Mouse (Mus musculus): ENCODE data around the gene Ppm1h. TPM values are rescaled to one million over a fixed set of nuclear protein-coding genes. Genes with fewer than 3 reads are reported as not detected.

Gene Ppm1h
- polyA plus RNA-seq, 1 experiment from 2014 or later, result 31.2 TPM

DNA sequence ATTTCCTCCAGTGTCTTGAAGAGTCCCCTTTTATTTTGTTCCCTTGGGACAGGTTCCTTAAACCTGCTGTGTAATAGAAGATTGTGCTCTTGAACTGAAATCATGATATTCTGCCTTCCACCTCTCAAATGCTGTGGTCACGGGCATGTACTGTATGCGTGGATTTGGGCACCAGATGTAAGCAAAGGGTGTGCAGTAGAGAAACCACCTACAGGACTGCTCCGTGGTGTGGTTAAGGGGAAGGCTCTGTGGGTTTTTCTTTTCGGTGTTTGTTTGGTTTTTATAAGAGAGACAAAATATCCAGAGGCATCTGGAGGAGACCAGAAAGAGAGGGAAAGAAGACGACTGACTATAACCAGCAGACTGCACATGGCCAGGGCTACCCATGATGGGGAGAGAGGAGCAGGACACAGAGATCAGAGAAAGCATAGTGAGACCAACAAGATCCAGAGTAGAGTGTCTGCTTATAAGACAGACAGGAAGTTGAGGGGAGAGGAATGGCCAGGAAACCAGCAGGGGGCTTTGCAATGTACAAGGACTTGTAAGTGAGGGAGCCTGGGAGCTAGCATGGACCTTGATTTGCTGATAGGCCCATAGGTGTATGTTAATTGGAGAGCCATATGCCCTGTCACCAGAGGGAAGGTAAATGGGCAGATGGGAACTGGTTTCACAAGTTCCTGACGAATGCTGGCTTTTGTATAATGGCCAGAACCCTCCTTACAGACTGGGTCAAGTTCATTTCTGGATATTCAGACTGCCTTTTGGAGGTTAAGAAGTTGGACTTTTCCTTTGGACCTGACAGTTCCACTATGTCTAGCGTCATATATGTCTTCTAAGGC is 82.1 kb downstream of the Ppm1h start:
- Histone ChIP-seq H3K4me2 (no peak overlapping the region), H3K4me1 (replicated peaks) (0 out of 2 replicates have a peak, but pooled peaks cover 10% of the 10 kb centered on the region), H3K27ac (replicated peaks) (no peak overlapping the region), H3K36me3 (no peaks in the 10 kb centered on the region), H3K4me3 (no peak overlapping the region), H3K27me3 (no peaks in the 10 kb centered on the region), H3K9me3 (no peaks in the 10 kb centered on the region), H3K9ac (no peak overlapping the region)
- WGBS, result 85% methylated on average over 7 of the region's 7 CpGs
- no peak for ATAC-seq (ENCODE audit: low FRiP score, low read depth)

DNA sequence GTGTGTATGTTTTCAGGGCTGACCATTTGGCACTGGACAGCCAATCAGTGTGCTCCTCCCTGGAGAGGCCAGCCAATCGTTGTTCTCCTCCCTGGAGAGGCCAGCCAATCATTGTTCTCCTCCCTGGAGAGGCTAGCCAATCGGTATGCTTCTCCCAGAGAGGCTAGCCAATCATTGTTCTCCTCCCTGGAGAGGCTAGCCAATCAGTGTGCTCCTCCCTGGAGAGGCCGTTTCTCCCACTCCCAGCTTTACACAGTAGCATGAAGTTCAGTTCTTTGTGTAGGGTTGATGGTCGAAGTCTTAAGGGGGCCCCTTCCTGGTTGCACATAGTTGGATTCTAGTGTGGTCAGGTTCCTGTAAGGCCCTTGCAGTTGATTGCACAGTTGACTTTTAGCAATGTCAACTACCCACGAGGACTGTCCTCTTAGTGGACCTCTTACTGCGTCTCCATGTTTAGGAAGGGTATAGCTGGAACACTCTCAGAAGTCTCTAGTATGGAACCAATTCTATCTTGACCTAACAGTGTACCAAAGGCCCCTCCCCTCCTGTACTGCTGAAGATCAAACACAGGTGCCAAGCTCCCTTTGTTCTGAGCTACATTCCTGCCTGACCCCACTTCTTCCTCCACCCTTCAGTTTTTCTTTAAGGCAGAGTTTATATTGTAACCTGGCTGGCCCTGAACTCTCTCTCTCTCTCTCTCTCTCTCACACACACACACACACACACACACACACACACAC is 84.4 kb downstream of the Ppm1h start:
- Histone ChIP-seq H3K4me3 (no peak overlapping the region), H3K4me1 (replicated peaks) (0 out of 2 replicates have a peak, but pooled peaks cover 5% of the 10 kb centered on the region), H3K9ac (no peak overlapping the region), H3K27me3 (no peaks in the 10 kb centered on the region), H3K4me2 (no peak overlapping the region), H3K36me3 (no peaks in the 10 kb centered on the region), H3K9me3 (no peaks in the 10 kb centered on the region), H3K27ac (replicated peaks) (no peak overlapping the region)
- 85% methylated on average over 6 of the region's 6 CpGs for WGBS
- ATAC-seq (ENCODE audit: low FRiP score, low read depth), result no peak

DNA sequence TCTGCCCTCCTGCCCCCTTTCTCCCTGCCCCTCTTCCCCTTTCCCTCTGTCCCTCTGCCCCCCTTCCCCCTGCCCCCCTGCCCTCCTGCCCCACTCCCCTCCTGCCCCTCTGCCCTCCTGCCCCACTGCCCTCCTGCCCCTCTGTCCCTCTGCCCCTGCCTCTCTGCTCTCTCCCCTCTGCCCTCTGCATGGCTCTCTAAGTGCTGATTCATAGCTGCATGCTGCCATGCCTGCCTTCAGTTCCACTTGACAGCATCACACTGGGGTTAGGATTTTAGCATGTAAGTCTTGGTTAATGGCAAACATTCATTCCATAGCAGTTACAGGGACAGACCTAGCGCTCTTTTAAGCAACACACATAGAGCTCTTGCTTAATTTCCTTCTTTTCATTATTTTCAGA is 85.0 kb downstream of the Ppm1h start:
- 77% methylated on average over 1 of the region's 1 CpGs for WGBS
- H3K4me3 ChIP-seq, result no peak overlapping the region
- H3K27me3 ChIP-seq, result no peaks in the 10 kb centered on the region
- no peak overlapping the region for H3K27ac ChIP-seq (replicated peaks)
- 0 out of 2 replicates have a peak, but pooled peaks cover 5% of the 10 kb centered on the region for H3K4me1 ChIP-seq (replicated peaks)
- no peak overlapping the region for H3K9ac ChIP-seq
- H3K4me2 ChIP-seq, result no peak overlapping the region
- no peaks in the 10 kb centered on the region for H3K9me3 ChIP-seq
- ATAC-seq (ENCODE audit: low FRiP score, low read depth), result no peak
- H3K36me3 ChIP-seq, result no peaks in the 10 kb centered on the region

DNA sequence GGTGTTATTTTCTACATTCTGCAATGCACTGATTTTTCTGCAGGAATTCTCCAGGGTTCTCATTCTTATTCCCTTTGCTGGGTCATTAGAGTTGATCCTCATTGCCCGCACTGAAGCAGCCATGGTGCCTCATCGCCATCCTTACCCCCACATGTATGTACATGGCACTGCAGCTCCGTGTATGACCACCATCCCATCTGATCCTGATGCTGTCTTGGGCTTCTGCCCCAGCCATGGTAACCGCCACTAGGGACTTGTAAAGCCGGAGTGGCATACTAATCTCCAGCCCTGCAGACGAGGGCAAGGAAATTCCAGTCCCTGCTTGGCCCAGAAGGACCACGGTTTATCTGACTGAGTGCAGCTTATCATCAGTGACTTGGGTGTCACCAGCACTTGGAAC is 86.1 kb downstream of the Ppm1h start:
- H3K36me3 ChIP-seq, result no peaks in the 10 kb centered on the region
- WGBS, result 58% methylated on average over 7 of the region's 7 CpGs
- ATAC-seq (ENCODE audit: low FRiP score, low read depth), result no peak

DNA sequence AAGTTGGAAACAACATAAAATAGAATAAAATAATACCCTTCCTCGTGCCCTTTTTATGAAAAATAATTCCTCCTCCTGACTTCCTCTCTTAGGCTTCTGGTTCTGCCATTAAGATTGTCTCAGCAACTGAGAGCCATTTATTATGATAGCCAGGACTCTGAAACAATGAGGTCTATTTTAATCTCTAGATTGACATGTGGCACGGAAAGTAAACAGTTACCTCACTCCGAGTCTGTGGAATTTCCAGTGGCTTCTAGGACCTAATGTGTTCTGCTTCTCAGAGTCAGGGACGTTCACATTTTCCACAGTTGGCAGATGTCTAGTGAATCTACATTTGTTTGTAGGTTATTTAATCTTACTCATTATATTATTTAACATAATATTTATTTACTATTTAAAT is 87.0 kb downstream of the Ppm1h start:
- Histone ChIP-seq H3K4me1 (replicated peaks) (peaks cover 11% of the 10 kb centered on the region; the same call in 1 of the 2 replicates), H3K4me3 (no peak overlapping the region), H3K9ac (no peak overlapping the region), H3K27ac (replicated peaks) (no peak overlapping the region), H3K27me3 (no peaks in the 10 kb centered on the region), H3K36me3 (no peaks in the 10 kb centered on the region), H3K9me3 (no peaks in the 10 kb centered on the region), H3K4me2 (no peak overlapping the region)
- no peak for ATAC-seq (ENCODE audit: low FRiP score, low read depth)
- WGBS, result 52% methylated on average over 4 of the region's 4 CpGs

More for the DNA sequence above, 86.1 kb downstream of the Ppm1h start:
- H3K4me1 ChIP-seq (replicated peaks), result peaks cover 7% of the 10 kb centered on the region; the same call in 1 of the 2 replicates
- no peak overlapping the region for H3K4me2 ChIP-seq
- no peak overlapping the region for H3K9ac ChIP-seq
- no peak overlapping the region for H3K27ac ChIP-seq (replicated peaks)
- no peaks in the 10 kb centered on the region for H3K27me3 ChIP-seq
- H3K9me3 ChIP-seq, result no peaks in the 10 kb centered on the region
- H3K4me3 ChIP-seq, result no peak overlapping the region

DNA sequence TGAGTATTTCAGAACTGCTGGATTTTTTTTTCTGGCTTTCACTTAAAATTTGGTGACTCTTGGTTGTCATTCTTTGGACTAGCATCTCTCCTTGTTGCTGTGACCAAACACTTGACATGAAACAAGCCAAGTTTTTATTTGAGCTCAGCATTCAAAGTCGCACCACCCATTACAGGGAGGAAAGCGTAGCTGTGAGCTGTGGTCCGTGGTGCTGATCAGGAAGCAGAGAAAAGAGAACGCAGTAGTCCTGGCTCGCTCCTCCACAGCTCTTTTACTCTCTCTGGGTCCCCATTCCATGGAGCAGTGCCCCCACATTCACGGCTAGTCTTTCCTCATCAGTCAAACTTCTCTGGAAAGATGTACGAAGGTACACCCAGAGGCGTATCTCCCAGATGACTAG is 87.4 kb downstream of the Ppm1h start:
- no peak overlapping the region for H3K4me3 ChIP-seq
- WGBS, result 64% methylated on average over 8 of the region's 8 CpGs
- H3K9ac ChIP-seq, result no peak overlapping the region
- H3K9me3 ChIP-seq, result no peaks in the 10 kb centered on the region
- H3K27me3 ChIP-seq, result no peaks in the 10 kb centered on the region
- no peak for ATAC-seq (ENCODE audit: low FRiP score, low read depth)
- peaks cover 11% of the 10 kb centered on the region; the same call in 1 of the 2 replicates for H3K4me1 ChIP-seq (replicated peaks)
- H3K36me3 ChIP-seq, result no peaks in the 10 kb centered on the region
- H3K4me2 ChIP-seq, result no peak overlapping the region
- no peak overlapping the region for H3K27ac ChIP-seq (replicated peaks)

DNA sequence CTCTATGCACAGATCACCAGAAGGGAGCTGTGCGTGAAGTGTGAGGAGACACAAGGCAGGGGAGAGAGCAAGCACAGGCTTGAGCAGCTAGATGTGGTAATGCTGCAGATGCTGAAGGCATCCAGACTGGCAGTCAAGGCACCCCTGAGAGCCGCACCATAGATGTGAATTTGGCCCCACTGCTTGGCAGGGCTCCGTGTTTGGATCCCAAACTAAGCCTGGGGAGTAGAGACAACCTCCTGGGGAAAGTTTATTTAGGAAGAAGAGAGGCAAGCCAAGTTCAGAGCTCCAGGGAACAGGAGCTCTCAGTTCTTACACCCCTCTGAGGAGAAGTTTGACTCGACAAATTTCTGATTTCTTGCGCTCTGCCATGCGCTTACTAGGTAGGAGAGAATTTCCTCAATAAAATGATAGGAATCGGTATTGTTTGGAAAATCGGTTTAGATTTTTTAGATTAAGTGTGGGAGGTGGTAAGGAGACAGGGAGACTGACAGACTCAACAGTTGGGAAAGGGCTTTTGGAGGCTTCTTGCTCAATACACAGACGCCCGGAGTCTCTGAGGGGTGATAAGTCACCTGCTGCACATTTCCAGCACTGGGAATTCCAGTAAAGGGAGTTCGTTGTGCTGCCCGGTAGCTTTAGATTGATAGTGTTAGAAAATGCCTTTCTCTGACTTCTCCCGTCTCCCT is 89.8 kb downstream of the Ppm1h start:
- no peak overlapping the region for H3K27ac ChIP-seq (replicated peaks)
- WGBS, result 71% methylated on average over 13 of the region's 13 CpGs
- peaks cover 11% of the 10 kb centered on the region; the same call in 1 of the 2 replicates for H3K4me1 ChIP-seq (replicated peaks)
- ATAC-seq (ENCODE audit: low FRiP score, low read depth), result no peak
- no peak overlapping the region for H3K4me3 ChIP-seq
- H3K9me3 ChIP-seq, result no peaks in the 10 kb centered on the region
- H3K4me2 ChIP-seq, result no peak overlapping the region
- H3K36me3 ChIP-seq, result no peaks in the 10 kb centered on the region
- H3K27me3 ChIP-seq, result no peaks in the 10 kb centered on the region
- H3K9ac ChIP-seq, result no peak overlapping the region

DNA sequence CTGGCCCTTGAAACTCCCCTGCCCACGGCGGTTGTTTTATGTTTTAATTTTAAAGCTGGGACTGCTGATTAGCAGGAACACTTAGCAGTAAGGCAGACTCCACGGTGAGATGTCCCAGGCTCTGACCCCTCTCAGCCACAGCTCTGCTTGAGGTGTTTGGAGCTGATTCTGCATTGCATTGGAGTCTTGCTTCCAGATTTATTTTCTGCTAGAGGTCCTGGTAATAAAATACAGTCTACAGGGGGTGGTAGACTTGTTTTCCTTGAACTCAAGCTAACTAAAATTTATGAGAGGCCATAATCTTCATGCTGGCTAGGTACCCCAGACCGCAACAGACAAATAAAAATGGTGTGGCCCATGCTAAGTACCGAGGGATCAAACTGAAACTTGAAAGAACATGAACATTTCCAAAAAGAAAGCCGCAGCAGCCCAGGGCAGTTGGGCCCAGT is 90.4 kb downstream of the Ppm1h start:
- no peak overlapping the region for H3K4me3 ChIP-seq
- 73% methylated on average over 6 of the region's 6 CpGs for WGBS
- H3K27ac ChIP-seq (replicated peaks), result no peak overlapping the region
- peaks cover 11% of the 10 kb centered on the region; the same call in 1 of the 2 replicates for H3K4me1 ChIP-seq (replicated peaks)
- H3K36me3 ChIP-seq, result no peaks in the 10 kb centered on the region
- no peaks in the 10 kb centered on the region for H3K27me3 ChIP-seq
- H3K4me2 ChIP-seq, result no peak overlapping the region
- no peaks in the 10 kb centered on the region for H3K9me3 ChIP-seq
- ATAC-seq (ENCODE audit: low FRiP score, low read depth), result no peak
- H3K9ac ChIP-seq, result no peak overlapping the region

DNA sequence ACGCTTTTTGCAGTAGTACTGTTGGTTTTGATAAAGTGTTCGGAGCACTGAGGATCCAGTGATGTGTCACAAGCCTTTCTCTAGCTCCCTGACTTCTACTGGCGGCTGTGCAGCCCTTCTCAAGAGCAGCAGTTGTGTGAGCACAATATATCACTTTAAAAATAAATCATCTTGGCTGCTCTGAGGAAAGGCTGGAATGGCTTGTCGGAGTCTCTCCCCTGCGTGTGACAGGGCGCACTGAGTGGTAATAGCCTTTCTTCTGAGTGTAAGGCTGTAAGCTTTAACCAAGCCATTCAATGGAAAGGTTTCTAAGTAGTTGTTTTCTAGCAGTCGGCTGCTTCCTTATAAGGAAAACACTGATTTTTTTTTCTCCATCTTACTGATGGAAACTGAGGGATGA is 91.8 kb downstream of the Ppm1h start:
- Histone ChIP-seq H3K4me2 (no peak overlapping the region), H3K9me3 (no peaks in the 10 kb centered on the region), H3K9ac (no peak overlapping the region), H3K27me3 (no peaks in the 10 kb centered on the region), H3K4me1 (replicated peaks) (peaks cover 6% of the 10 kb centered on the region; the same call in 1 of the 2 replicates), H3K4me3 (no peak overlapping the region), H3K36me3 (no peaks in the 10 kb centered on the region), H3K27ac (replicated peaks) (no peak overlapping the region; the same call in none of the 2 replicates)
- no peak for ATAC-seq (ENCODE audit: low FRiP score, low read depth)
- WGBS, result 62% methylated on average over 7 of the region's 7 CpGs

DNA sequence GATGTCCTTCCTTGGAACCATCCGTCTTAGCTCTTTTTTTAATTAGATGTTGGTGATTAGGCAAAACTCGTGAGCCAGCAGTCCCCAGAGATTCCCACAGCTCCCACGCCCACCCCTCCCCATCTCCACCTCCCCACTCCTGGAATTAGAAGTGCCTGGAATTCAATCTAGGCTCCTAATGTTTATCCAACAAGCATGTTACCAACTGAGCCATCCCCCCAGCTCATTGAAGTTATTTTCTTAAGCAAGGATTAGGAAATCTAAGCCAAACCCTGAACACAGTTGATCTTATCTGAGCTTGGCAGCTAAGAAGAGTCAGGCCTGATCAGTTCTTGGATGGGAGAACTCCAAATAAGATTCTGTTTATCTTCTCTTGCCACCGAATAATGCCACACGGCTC is 92.4 kb downstream of the Ppm1h start:
- Histone ChIP-seq H3K4me3 (no peak overlapping the region), H3K4me2 (no peak overlapping the region), H3K9ac (no peak overlapping the region), H3K9me3 (no peaks in the 10 kb centered on the region), H3K27ac (replicated peaks) (no peak overlapping the region; the same call in 1 of the 2 replicates), H3K36me3 (no peaks in the 10 kb centered on the region), H3K4me1 (replicated peaks) (peaks cover 6% of the 10 kb centered on the region; the same call in 1 of the 2 replicates), H3K27me3 (no peaks in the 10 kb centered on the region)
- 69% methylated on average over 5 of the region's 5 CpGs for WGBS
- ATAC-seq (ENCODE audit: low FRiP score, low read depth), result no peak

DNA sequence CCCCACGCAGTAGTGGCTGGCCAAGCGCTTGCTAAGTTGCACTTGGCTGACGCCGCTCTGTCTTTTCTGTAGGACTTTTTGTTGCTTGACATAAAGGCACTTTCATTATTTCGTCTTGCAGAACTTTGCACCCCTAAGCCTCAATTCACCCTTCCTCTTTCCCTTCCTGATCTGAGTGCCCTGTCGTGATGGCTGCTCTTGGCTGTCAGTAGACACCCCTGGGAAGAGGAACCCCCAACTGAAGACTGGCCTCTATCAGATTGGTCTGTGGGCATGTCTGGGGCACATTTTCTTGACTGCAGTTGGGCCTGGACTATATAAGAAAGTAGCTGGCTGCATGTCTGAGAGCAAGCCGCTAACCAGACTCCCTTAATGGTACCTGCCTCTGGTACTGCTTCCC is 95.6 kb downstream of the Ppm1h start:
- H3K36me3 ChIP-seq, result no peaks in the 10 kb centered on the region
- H3K27ac ChIP-seq (replicated peaks), result no peak overlapping the region
- WGBS, result 84% methylated on average over 7 of the region's 7 CpGs
- peaks cover 6% of the 10 kb centered on the region; the same call in 1 of the 2 replicates for H3K4me1 ChIP-seq (replicated peaks)
- H3K4me3 ChIP-seq, result no peak overlapping the region
- H3K4me2 ChIP-seq, result no peak overlapping the region
- H3K27me3 ChIP-seq, result no peaks in the 10 kb centered on the region
- ATAC-seq (ENCODE audit: low FRiP score, low read depth), result no peak
- no peak overlapping the region for H3K9ac ChIP-seq
- no peaks in the 10 kb centered on the region for H3K9me3 ChIP-seq

DNA sequence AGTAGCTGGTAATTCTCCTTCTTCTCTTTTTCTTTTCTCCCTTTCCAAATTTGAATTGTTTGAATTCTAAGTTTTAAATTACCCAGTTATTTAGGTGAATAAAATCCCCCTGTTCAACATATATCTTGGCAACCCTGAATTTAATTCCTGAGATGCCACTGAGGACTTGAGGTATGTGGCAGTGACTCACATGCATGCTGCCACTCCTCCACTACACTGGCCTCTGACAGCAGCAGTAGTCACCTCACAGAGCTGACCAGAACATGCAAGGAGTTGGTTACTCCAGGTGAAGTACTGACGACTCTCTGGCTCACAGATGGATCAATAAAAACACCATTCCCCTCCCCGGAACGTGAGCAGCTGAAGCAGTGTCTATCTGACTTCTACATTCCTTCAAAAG is 98.9 kb downstream of the Ppm1h start:
- H3K27me3 ChIP-seq, result no peaks in the 10 kb centered on the region
- 76% methylated on average over 3 of the region's 3 CpGs for whole genome bisulfite sequencing
- no peaks in the 10 kb centered on the region for H3K36me3 ChIP-seq
- no peak overlapping the region for H3K27ac ChIP-seq (replicated peaks)
- no peak overlapping the region for H3K4me3 ChIP-seq
- no peak overlapping the region for H3K9ac ChIP-seq
- H3K4me1 ChIP-seq (replicated peaks), result no peaks in the 10 kb centered on the region
- H3K4me2 ChIP-seq, result no peak overlapping the region
- no peak for ATAC-seq (ENCODE audit: low FRiP score, low read depth)
- no peaks in the 10 kb centered on the region for H3K9me3 ChIP-seq
